In the genomic region with DNA sequence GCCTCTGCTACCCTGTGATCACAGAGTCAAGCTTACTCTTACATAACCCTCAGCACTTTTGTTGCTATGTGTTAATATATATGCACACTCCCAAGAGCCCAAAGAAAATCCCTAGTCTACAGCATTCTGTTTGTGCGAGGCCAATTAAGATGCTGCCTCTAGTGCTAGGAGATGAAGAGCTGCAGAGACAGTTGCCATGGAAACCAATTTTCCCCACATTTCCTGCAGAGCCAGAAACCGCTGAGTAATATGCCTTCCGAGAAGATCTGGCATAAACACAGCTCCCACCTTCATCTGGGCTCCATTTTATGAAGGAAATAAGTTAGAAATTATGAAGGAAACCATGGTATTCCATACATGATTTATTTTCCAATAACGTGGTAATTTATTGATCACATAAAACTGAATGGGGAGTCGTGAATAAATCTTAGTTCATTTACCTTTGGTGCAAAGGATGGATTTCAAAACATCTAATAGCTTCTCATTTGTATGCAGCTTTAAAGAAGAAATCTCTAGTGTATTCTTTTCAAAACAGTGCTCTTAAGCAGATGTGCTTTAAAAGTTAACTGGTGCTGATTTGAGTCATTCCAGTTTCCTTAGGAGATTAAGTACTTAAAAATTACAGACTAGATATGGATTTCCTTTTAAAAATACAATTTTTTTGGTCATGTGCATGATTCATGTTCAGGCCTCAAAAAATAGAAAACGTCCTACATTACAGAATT, we compare ENCODE assay signal across 9 mouse cellular contexts. TPM values are rescaled to one million over a fixed set of nuclear protein-coding genes. Genes with fewer than 3 reads are reported as not detected.
DNase-seq lines count a peak whose midpoint lies in the region; ATAC-seq and TF ChIP-seq lines count a peak whose summit lies in the region.
"Had no signal": no experiment of that assay in that cellular context is flagged by ENCODE, and none has a peak within 500 bp of the region (broad histone marks: within the 10 kb centered on the region; RNA-seq: fewer than 3 reads in every experiment).

No protein-coding gene starts in this region.

- peak; percentile 92 for ATAC-seq in hindbrain, postnatal 0 days
- peak; percentile 94 for ATAC-seq in midbrain, embryonic 12.5 days (ENCODE audit: low FRiP score, low read depth)
- ATAC-seq in monocyte, adult 5-6 weeks (replicated peaks; ENCODE audit: insufficient number of reproducible peaks, low FRiP score, low TSS enrichment, poor library complexity, severe bottlenecking): no peak
- ATAC-seq in liver, embryonic 11.5 days (replicated peaks; ENCODE audit: low FRiP score): no peak

- no peak overlapping the region for H3K4me3 ChIP-seq in embryonic facial prominence, embryonic 10.5 days
- no peak overlapping the region for H3K4me3 ChIP-seq in hindbrain, postnatal 0 days (ENCODE audit: low read length)
- H3K4me3 ChIP-seq in midbrain, embryonic 12.5 days: no peak overlapping the region
- H3K4me3 ChIP-seq in liver, embryonic 11.5 days (ENCODE audit: low read depth, low read length): no peak overlapping the region

- H3K27me3 ChIP-seq in embryonic facial prominence, embryonic 10.5 days (replicated peaks; ENCODE audit: low read depth, poor library complexity, severe bottlenecking): no peaks in the 10 kb centered on the region
- H3K27me3 ChIP-seq in hindbrain, postnatal 0 days (ENCODE audit: insufficient read depth, low read length): no peaks in the 10 kb centered on the region
- H3K27me3 ChIP-seq in midbrain, embryonic 12.5 days: no peaks in the 10 kb centered on the region
- no peaks in the 10 kb centered on the region for H3K27me3 ChIP-seq in liver, embryonic 11.5 days (replicated peaks; ENCODE audit: control insufficient read depth, insufficient read depth, low read length)

- peak; percentile 43; the same call in 1 of the 2 replicates for TF ChIP-seq CTCF in hindbrain, postnatal 0 days (IDR thresholded peaks at IDR 0.05; ENCODE audit: low read depth)

- 50% methylated on average over 6 of the region's 6 CpGs for WGBS in embryonic facial prominence, embryonic 10.5 days
- 25% methylated on average over 6 of the region's 6 CpGs for WGBS in hindbrain, postnatal 0 days
- WGBS in midbrain, embryonic 12.5 days: 36% methylated on average over 6 of the region's 6 CpGs
- WGBS in liver, embryonic 11.5 days: 59% methylated on average over 6 of the region's 6 CpGs

- H3K4me2 ChIP-seq in hindbrain, postnatal 0 days (ENCODE audit: low read depth, low read length): peak overlapping the region; percentile 27; the same call in 1 of the 2 replicates
- peak overlapping the region; percentile 21 for H3K4me2 ChIP-seq in midbrain, embryonic 12.5 days (replicated peaks)
- no peak overlapping the region for H3K4me2 ChIP-seq in liver, embryonic 11.5 days

- no peak overlapping the region for H3K27ac ChIP-seq in embryonic facial prominence, embryonic 10.5 days (replicated peaks)
- H3K27ac ChIP-seq in hindbrain, postnatal 0 days: peak overlapping the region; percentile 74
- H3K27ac ChIP-seq in midbrain, embryonic 12.5 days (replicated peaks): peak overlapping the region; percentile 86
- H3K27ac ChIP-seq in liver, embryonic 11.5 days (ENCODE audit: low read depth, low read length): no peak overlapping the region

- H3K4me1 ChIP-seq in embryonic facial prominence, embryonic 10.5 days: peaks cover 12% of the 10 kb centered on the region; the same call in 1 of the 2 replicates
- H3K4me1 ChIP-seq in hindbrain, postnatal 0 days (ENCODE audit: insufficient read depth, low read length): peaks cover 8% of the 10 kb centered on the region; the same call in 1 of the 2 replicates
- H3K4me1 ChIP-seq in midbrain, embryonic 12.5 days: peaks cover 23% of the 10 kb centered on the region
- H3K4me1 ChIP-seq in liver, embryonic 11.5 days (replicated peaks; ENCODE audit: control insufficient read depth, insufficient read depth, low read length): no peaks in the 10 kb centered on the region

- peak; percentile 99 for DNase-seq in brain, adult 2 months (ENCODE audit: low read depth, low spot score)
- peak; percentile 38 for DNase-seq in embryonic facial prominence, embryonic 10.5 days (ENCODE audit: low spot score)
- DNase-seq in hindbrain, postnatal 0 days (ENCODE audit: low spot score): peak; percentile 95
- DNase-seq in thymus, postnatal 25 days: no peak
- no peak for DNase-seq in T-cell, adult 2 months (ENCODE audit: low spot score)
- no peak for DNase-seq in liver, embryonic 11.5 days (ENCODE audit: low spot score)

- H3K9ac ChIP-seq in hindbrain, postnatal 0 days (replicated peaks; ENCODE audit: low read length): no peak overlapping the region
- H3K9ac ChIP-seq in midbrain, embryonic 12.5 days (replicated peaks): no peak overlapping the region
- H3K9ac ChIP-seq in liver, embryonic 11.5 days (ENCODE audit: low read depth, low read length): no peak overlapping the region

- H3K9me3 ChIP-seq in embryonic facial prominence, embryonic 10.5 days: no peaks in the 10 kb centered on the region
- no peaks in the 10 kb centered on the region for H3K9me3 ChIP-seq in hindbrain, postnatal 0 days (ENCODE audit: low read length)
- no peaks in the 10 kb centered on the region for H3K9me3 ChIP-seq in midbrain, embryonic 12.5 days
- H3K9me3 ChIP-seq in liver, embryonic 11.5 days (ENCODE audit: control insufficient read depth, low read length): no peaks in the 10 kb centered on the region
- H3K9me3 ChIP-seq: G1E had no signal

- no peaks in the 10 kb centered on the region for H3K36me3 ChIP-seq in embryonic facial prominence, embryonic 10.5 days (replicated peaks)
- no peaks in the 10 kb centered on the region; the same call in 1 of the 2 replicates for H3K36me3 ChIP-seq in hindbrain, postnatal 0 days (ENCODE audit: insufficient read depth, low read length)
- H3K36me3 ChIP-seq in midbrain, embryonic 12.5 days: no peaks in the 10 kb centered on the region
- H3K36me3 ChIP-seq in liver, embryonic 11.5 days (ENCODE audit: control insufficient read depth, insufficient read depth, low read length): no peaks in the 10 kb centered on the region
- H3K36me3 ChIP-seq: G1E had no signal

RNA-seq across cellular contexts. Expression of gene Nap1l5, which starts 26.5 kb away (rescaled TPM):
- 2.1 and 3.4 TPM in 2 replicates for polyA plus RNA-seq in embryonic facial prominence, embryonic 10.5 days (2016; fragmentation: Nextera tagmentation; extraction: Ambion mirVana)
- 169 and 202 TPM in 2 replicates for total RNA-seq in hindbrain, postnatal 0 days (2014; rRNA removed)
- 670 and 683 TPM in 2 replicates for polyA plus RNA-seq in hindbrain, postnatal 0 days (2015; fragmentation: Nextera tagmentation; extraction: Ambion mirVana)
- polyA plus RNA-seq in midbrain, embryonic 12.5 days (2016; fragmentation: Nextera tagmentation; extraction: Ambion mirVana): 63.2 and 64.3 TPM in 2 replicates
- 0.58 TPM in 1 of 3 replicates, not detected in the others for total RNA-seq in monocyte, adult 5-6 weeks (2017)
- polyA plus RNA-seq in liver, embryonic 11.5 days (2014; fragmentation: Nextera tagmentation; extraction: Ambion mirVana): 0.77 and 1.0 TPM in 2 replicates
- total RNA-seq: G1E had no signal
- polyA plus RNA-seq: G1E had no signal

Comparison
In these comparisons a context has a peak if more than half of its experiments do, and no peak if none do; other contexts are left out.
1. DNase-seq: peak in brain, adult 2 months (single experiment), embryonic facial prominence, embryonic 10.5 days (single experiment) and hindbrain, postnatal 0 days (single experiment); none in thymus, postnatal 25 days (single experiment), T-cell, adult 2 months (single experiment) and liver, embryonic 11.5 days (single experiment).
2. H3K27ac ChIP-seq: peak in hindbrain, postnatal 0 days (single experiment) and midbrain, embryonic 12.5 days (single experiment); none in embryonic facial prominence, embryonic 10.5 days (single experiment) and liver, embryonic 11.5 days (single experiment).
3. ATAC-seq: peak in hindbrain, postnatal 0 days (single experiment) and midbrain, embryonic 12.5 days (single experiment); none in monocyte, adult 5-6 weeks (single experiment) and liver, embryonic 11.5 days (single experiment).
4. RNA of gene Nap1l5, which starts 26.5 kb away (polyA plus RNA-seq): 670 to 683 TPM in hindbrain, postnatal 0 days and 63.2 to 64.3 TPM in midbrain, embryonic 12.5 days; 2.1 to 3.4 TPM in embryonic facial prominence, embryonic 10.5 days and 0.77 to 1.0 TPM in liver, embryonic 11.5 days; every median in the first group is over 10 times any median in the second.